Mouse (Mus musculus): ENCODE results near the gene Ap3d1. TPM values are rescaled to one million over a fixed set of nuclear protein-coding genes. Genes with fewer than 3 reads are reported as not detected.

Ap3d1 gene
- polyA plus RNA-seq, 1 experiment = 129 TPM

- TF ChIP-seq POLR2A (IDR thresholded peaks at IDR 0.05; ENCODE audit: borderline replicate concordance, low read depth, low read length) (no peak), CTCF (IDR thresholded peaks at IDR 0.05; ENCODE audit: low read depth, low read length) (no peak)
- peaks cover 43% of the 10 kb centered on the region for H3K4me1 ChIP-seq (ENCODE audit: control insufficient read depth, insufficient read depth, low read length)
- H3K27ac ChIP-seq (ENCODE audit: insufficient read depth, low read depth, low read length) = no peak overlapping the region
- H3K4me3 ChIP-seq (ENCODE audit: insufficient read depth, low read length) = peak overlapping the region; percentile 66; the same call in 1 of the 2 replicates
These were observed 42.0 kb downstream of the Ap3d1 start for GRCm38 (mm10) chr10:80700038-80700504.

GRCm38 (mm10) chr10:80698605-80699004, 43.5 kb downstream of the Ap3d1 start:
- TF ChIP-seq CTCF (IDR thresholded peaks at IDR 0.05; ENCODE audit: low read depth, low read length) (no peak), POLR2A (IDR thresholded peaks at IDR 0.05; ENCODE audit: borderline replicate concordance, low read depth, low read length) (no peak)
- Histone ChIP-seq H3K4me3 (ENCODE audit: insufficient read depth, low read length) (no peak overlapping the region), H3K4me1 (ENCODE audit: control insufficient read depth, insufficient read depth, low read length) (peaks cover 57% of the 10 kb centered on the region), H3K27ac (ENCODE audit: insufficient read depth, low read depth, low read length) (no peak overlapping the region)

- no peak for TF ChIP-seq POLR2A (IDR thresholded peaks at IDR 0.05; ENCODE audit: borderline replicate concordance, low read depth, low read length)
- no peak for TF ChIP-seq CTCF (IDR thresholded peaks at IDR 0.05; ENCODE audit: low read depth, low read length)
- Histone ChIP-seq H3K4me1 (ENCODE audit: control insufficient read depth, insufficient read depth, low read length) (peaks cover 59% of the 10 kb centered on the region), H3K4me3 (ENCODE audit: insufficient read depth, low read length) (no peak overlapping the region), H3K27ac (ENCODE audit: insufficient read depth, low read depth, low read length) (no peak overlapping the region)
These were observed 44.3 kb downstream of the Ap3d1 start for GRCm38 (mm10) chr10:80697812-80698211.

DNA sequence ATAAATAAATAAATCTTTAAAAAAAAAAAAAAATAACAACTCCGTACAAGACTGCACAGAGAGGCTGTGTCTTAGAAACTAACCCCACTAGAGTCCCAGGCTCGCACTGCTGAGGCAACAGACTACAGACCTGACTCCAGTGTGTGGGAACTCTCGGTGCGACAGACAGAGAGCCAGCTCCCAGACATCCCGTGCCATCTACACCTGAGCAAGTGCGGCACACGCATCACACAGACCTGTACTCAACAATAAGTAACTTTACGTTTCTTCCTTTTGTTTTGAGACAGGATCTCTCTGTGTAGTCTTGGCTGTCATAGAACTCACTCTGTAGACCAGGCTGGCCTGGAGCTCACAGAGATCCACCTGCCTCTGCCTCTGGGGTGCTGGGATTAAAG, 44.7 kb downstream of the Ap3d1 start:
- H3K27ac ChIP-seq (ENCODE audit: insufficient read depth, low read depth, low read length) = no peak overlapping the region
- H3K4me3 ChIP-seq (ENCODE audit: insufficient read depth, low read length) = no peak overlapping the region
- H3K4me1 ChIP-seq (ENCODE audit: control insufficient read depth, insufficient read depth, low read length) = peaks cover 62% of the 10 kb centered on the region
- TF ChIP-seq POLR2A (IDR thresholded peaks at IDR 0.05; ENCODE audit: borderline replicate concordance, low read depth, low read length) = no peak
- TF ChIP-seq CTCF (IDR thresholded peaks at IDR 0.05; ENCODE audit: low read depth, low read length) = no peak

DNA sequence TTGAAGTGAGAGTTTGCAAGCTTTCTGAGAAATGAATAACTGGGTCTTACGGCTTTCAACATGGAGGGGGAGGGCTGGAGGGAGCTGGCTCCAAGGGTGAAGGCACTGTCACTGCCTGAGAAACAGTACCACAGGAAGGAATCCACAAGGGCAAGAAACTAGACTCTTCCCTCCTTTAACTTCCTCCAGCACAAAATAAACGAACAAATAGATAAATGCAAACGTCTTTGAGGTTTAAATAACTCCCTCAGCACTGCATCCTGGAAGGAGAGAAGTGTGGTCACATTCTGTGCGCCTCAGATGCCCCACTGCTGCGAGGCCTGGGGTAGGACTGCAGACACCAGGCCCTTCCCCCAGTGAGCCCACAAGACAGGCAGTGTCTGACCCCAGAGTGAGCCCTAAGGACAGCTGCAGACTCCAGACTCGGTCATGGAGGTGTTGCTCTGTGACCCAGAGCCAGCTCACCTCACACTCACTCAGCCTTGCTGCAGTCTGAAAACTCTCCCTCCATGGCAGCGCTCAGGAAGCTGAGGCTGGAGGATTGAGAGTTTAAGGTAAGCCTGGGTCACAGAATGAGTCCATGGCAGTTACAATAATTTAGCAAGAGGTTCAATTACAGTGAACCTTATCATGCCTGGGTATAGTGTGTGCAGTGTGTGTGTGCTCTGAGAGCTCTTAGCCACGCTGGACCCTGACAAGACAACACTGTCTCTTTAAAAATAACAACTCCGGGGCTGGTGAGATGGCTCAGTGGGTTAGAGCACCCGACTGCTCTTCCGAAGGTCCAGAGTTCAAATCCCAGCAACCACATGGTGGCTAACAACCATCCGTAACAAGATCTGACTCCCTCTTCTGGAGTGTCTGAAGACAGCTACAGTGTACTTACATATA, 45.3 kb downstream of the Ap3d1 start:
- Histone ChIP-seq H3K4me1 (ENCODE audit: control insufficient read depth, insufficient read depth, low read length) (peaks cover 65% of the 10 kb centered on the region), H3K4me3 (ENCODE audit: insufficient read depth, low read length) (peak overlapping the region; percentile 7; the same call in 1 of the 2 replicates), H3K27ac (ENCODE audit: insufficient read depth, low read depth, low read length) (peak overlapping the region; percentile 97)
- TF ChIP-seq CTCF (IDR thresholded peaks at IDR 0.05; ENCODE audit: low read depth, low read length) = no peak
- TF ChIP-seq POLR2A (IDR thresholded peaks at IDR 0.05; ENCODE audit: borderline replicate concordance, low read depth, low read length) = no peak

- Histone ChIP-seq H3K4me3 (ENCODE audit: insufficient read depth, low read length) (peak overlapping the region; percentile 7; the same call in 1 of the 2 replicates), H3K4me1 (ENCODE audit: control insufficient read depth, insufficient read depth, low read length) (peaks cover 71% of the 10 kb centered on the region), H3K27ac (ENCODE audit: insufficient read depth, low read depth, low read length) (peak overlapping the region; percentile 97)
- no peak for TF ChIP-seq CTCF (IDR thresholded peaks at IDR 0.05; ENCODE audit: low read depth, low read length)
- TF ChIP-seq POLR2A (IDR thresholded peaks at IDR 0.05; ENCODE audit: borderline replicate concordance, low read depth, low read length) = no peak
These were observed 46.1 kb downstream of the Ap3d1 start for GRCm38 (mm10) chr10:80695801-80696501.

DNA sequence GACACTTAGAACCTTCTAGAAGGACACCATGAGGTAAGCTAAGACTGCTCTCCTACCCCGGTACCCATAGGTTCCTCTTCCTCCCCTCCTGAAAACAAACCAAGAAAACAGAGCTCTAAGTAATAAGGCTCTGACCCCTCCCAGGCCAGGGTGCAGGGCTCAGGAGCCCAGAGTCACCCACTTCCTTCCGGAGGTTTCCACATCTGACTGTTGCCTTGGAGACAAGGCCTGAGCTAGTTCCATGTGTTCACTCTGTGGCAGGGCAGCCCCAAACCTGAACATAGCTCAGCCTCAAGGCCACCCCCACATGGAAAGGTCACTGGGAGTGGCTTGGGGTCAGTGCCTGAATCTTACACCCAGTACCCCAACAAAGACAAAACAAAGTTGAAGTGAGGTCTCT, 46.9 kb downstream of the Ap3d1 start:
- H3K4me1 ChIP-seq (ENCODE audit: control insufficient read depth, insufficient read depth, low read length) = peaks cover 68% of the 10 kb centered on the region
- H3K27ac ChIP-seq (ENCODE audit: insufficient read depth, low read depth, low read length) = peak overlapping the region; percentile 97
- peak overlapping the region; percentile 34; the same call in 1 of the 2 replicates for H3K4me3 ChIP-seq (ENCODE audit: insufficient read depth, low read length)
- no peak for TF ChIP-seq CTCF (IDR thresholded peaks at IDR 0.05; ENCODE audit: low read depth, low read length)

DNA sequence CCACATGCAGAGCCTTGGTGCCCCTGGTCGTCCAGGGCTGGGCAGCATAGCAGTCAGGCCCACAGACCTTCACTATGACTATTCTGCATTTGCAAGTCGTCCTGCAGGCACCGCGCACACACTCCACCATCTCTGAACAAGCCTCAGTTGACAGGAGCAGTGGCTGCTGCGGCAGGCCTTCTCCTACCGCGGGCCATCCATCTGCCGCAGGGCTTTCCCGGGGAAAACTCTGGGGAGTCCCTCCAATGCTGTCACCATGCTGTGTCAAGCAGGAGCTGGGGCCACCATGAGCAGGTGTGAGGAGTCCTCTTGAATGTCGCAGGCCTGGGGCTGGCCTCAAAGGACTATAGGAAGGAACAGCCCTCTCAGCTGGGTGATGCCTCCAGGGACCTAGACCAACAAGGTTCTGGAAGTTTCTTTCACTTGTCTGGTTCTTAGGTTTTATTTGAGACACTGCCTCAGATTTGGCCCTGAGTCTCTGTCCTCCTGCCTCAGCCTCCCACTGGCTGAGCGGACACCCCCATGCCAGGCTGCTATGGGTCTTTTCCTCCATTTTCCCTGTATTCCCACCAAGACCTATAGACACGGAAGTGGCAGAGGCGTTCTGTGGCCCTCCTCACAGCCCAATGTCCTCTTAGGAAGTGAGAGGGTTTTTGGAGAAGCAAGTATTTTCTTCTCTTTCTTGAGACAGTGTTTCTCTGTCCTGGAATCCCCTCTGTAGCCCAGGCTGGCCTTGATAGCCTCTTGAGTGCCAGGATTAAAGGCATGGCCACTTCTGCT, 47.7 kb downstream of the Ap3d1 start:
- Histone ChIP-seq H3K4me3 (ENCODE audit: insufficient read depth, low read length) (0 out of 2 replicates have a peak overlapping the region, but pooled peaks have one; percentile 34), H3K27ac (ENCODE audit: insufficient read depth, low read depth, low read length) (peak overlapping the region; percentile 88), H3K4me1 (ENCODE audit: control insufficient read depth, insufficient read depth, low read length) (peaks cover 63% of the 10 kb centered on the region)
- TF ChIP-seq POLR2A (IDR thresholded peaks at IDR 0.05; ENCODE audit: borderline replicate concordance, low read depth, low read length) (no peak), CTCF (IDR thresholded peaks at IDR 0.05; ENCODE audit: low read depth, low read length) (no peak)

GRCm38 (mm10) chr10:80693401-80694045, 48.5 kb downstream of the Ap3d1 start:
- TF ChIP-seq POLR2A (IDR thresholded peaks at IDR 0.05; ENCODE audit: borderline replicate concordance, low read depth, low read length) (no peak), CTCF (IDR thresholded peaks at IDR 0.05; ENCODE audit: low read depth, low read length) (no peak)
- Histone ChIP-seq H3K27ac (ENCODE audit: insufficient read depth, low read depth, low read length) (peak overlapping the region; percentile 88), H3K4me1 (ENCODE audit: control insufficient read depth, insufficient read depth, low read length) (peaks cover 60% of the 10 kb centered on the region), H3K4me3 (ENCODE audit: insufficient read depth, low read length) (no peak overlapping the region)

All from bone marrow macrophage, adult 2 months (primary cell).